Mouse (Mus musculus) CH12.LX (cell line): ENCODE data around the gene Adra1b. TPM values are rescaled to one million over a fixed set of nuclear protein-coding genes. Genes with fewer than 3 reads are reported as not detected.
A peak's percentile ranks its signal among the peaks of the same experiment; 100 is the strongest.

ENCODE experiments used
- DNase-seq: peaks from one replicate; pipeline ENCODE4 v3.0.0-alpha.2; 2013; ENCODE audit errors: extremely low read depth
- H3K27ac ChIP-seq: 2 replicates; pipeline ENCODE4 v1.5.1; 2012; ENCODE audit warnings: low read depth, mild to moderate bottlenecking, control low read depth, moderate library complexity; ENCODE audit not compliant: insufficient read depth
- H3K27me3 ChIP-seq: replicated peaks from 2 replicates; pipeline ENCODE3; 2012; ENCODE audit warnings: inconsistent platforms
- H3K36me3 ChIP-seq, 2 experiments: replicated peaks in 1 of 2; 2 replicates each; pipeline versions ENCODE3 to v1.6.1; 2012; ENCODE audit warnings: inconsistent platforms in 1 of 2, low read length in 1 of 2, mild to moderate bottlenecking in 1 of 2, mixed read lengths in 1 of 2, moderate library complexity in 1 of 2; ENCODE audit not compliant: control insufficient read depth in 1 of 2, insufficient read depth in 1 of 2
- H3K4me1 ChIP-seq, 2 experiments: 2 replicates each; pipeline ENCODE4 v1.6.1; 2012; ENCODE audit warnings: inconsistent platforms in 1 of 2, moderate library complexity in 1 of 2; ENCODE audit not compliant: insufficient read depth in 2 of 2, control insufficient read depth in 1 of 2
- H3K4me2 ChIP-seq: 2 replicates; pipeline ENCODE4 v1.6.1; 2012; ENCODE audit warnings: low read depth, mild to moderate bottlenecking, control low read depth; ENCODE audit not compliant: poor library complexity, insufficient read depth, severe bottlenecking
- H3K4me3 ChIP-seq, 3 experiments: fragments of 150-350 bp in 1 of 3; sonication (generic) in 1 of 3; replicated peaks in 1 of 3; 2 replicates each; pipeline versions ENCODE3 to v1.5.1; 2011 to 2012; ENCODE audit warnings: low read depth in 2 of 3, low read length in 2 of 3, mild to moderate bottlenecking in 2 of 3, moderate library complexity in 2 of 3, control low read depth in 1 of 3, improper control_type of control experiment in 1 of 3, inconsistent platforms in 1 of 3, mixed read lengths in 1 of 3; ENCODE audit not compliant: poor library complexity in 1 of 3
- H3K79me2 ChIP-seq: replicated peaks from 2 replicates; pipeline ENCODE4 v1.6.1; 2012; ENCODE audit warnings: mild to moderate bottlenecking, moderate library complexity; ENCODE audit not compliant: control insufficient read depth, poor library complexity, insufficient read depth, severe bottlenecking; ENCODE audit errors: extremely low read depth
- H3K9ac ChIP-seq: 2 replicates; pipeline ENCODE4 v1.6.1; 2012; ENCODE audit warnings: low read depth, mild to moderate bottlenecking, control low read depth, moderate library complexity; ENCODE audit not compliant: insufficient read depth
- H3K9me3 ChIP-seq: replicated peaks from 2 replicates; pipeline ENCODE3; 2012; ENCODE audit warnings: low read length, inconsistent platforms, mixed read lengths
- BHLHE40 ChIP-seq: IDR thresholded peaks from 2 replicates; pipeline ENCODE4 v1.6.1; 2011; ENCODE audit warnings: mild to moderate bottlenecking, low read depth, low read length, improper control_type of control experiment
- CHD1 ChIP-seq: IDR thresholded peaks from 2 replicates; pipeline ENCODE4 v1.6.1; 2012; ENCODE audit warnings: low read depth, low read length, improper control_type of control experiment, inconsistent platforms
- CHD2 ChIP-seq: IDR thresholded peaks from 2 replicates; pipeline ENCODE4 v1.6.1; 2011; ENCODE audit warnings: low read length, improper control_type of control experiment
- CTCF ChIP-seq, 2 experiments: IDR thresholded peaks in 1 of 2; conservative IDR thresholded peaks in 1 of 2; 2 replicates each; pipeline ENCODE4 v1.5.1; 2011 to 2012; ENCODE audit warnings: low read depth in 2 of 2, low read length in 2 of 2, improper control_type of control experiment in 1 of 2, inconsistent platforms in 1 of 2, mild to moderate bottlenecking in 1 of 2, moderate library complexity in 1 of 2
- E2F4 ChIP-seq: IDR thresholded peaks from 2 replicates; pipeline ENCODE4 v1.6.1; 2011; ENCODE audit warnings: low read depth, low read length, improper control_type of control experiment; ENCODE audit not compliant: insufficient replicate concordance
- ELF1 ChIP-seq: IDR thresholded peaks from 2 replicates; pipeline ENCODE4 v1.6.1; 2014; ENCODE audit warnings: low read depth, mild to moderate bottlenecking, inconsistent platforms, low read length, improper control_type of control experiment
- EP300 ChIP-seq: IDR thresholded peaks from 2 replicates; pipeline ENCODE4 v1.6.1; 2011; ENCODE audit warnings: low read length, improper control_type of control experiment
- ETS1 ChIP-seq: conservative IDR thresholded peaks from 2 replicates; pipeline ENCODE4 v1.6.1; 2012; ENCODE audit warnings: low read depth, mild to moderate bottlenecking, inconsistent platforms, low read length, improper control_type of control experiment, moderate library complexity
- GABPA ChIP-seq: IDR thresholded peaks from 2 replicates; pipeline ENCODE4 v1.6.1; 2012; ENCODE audit warnings: low read depth, low read length, improper control_type of control experiment, inconsistent platforms; ENCODE audit not compliant: insufficient replicate concordance
- HCFC1 ChIP-seq: IDR thresholded peaks from 2 replicates; pipeline ENCODE4 v1.6.1; 2012; ENCODE audit warnings: low read depth, mild to moderate bottlenecking, inconsistent platforms, low read length, improper control_type of control experiment
- IRF4 ChIP-seq: IDR thresholded peaks from 2 replicates; pipeline ENCODE4 v1.6.1; 2014; ENCODE audit warnings: low read depth, mild to moderate bottlenecking, inconsistent platforms, low read length, improper control_type of control experiment
- JUN ChIP-seq: IDR thresholded peaks from 2 replicates; pipeline ENCODE4 v1.6.1; 2011; ENCODE audit warnings: low read depth, mild to moderate bottlenecking, low read length, improper control_type of control experiment, moderate library complexity; ENCODE audit not compliant: insufficient read depth
- JUND ChIP-seq: conservative IDR thresholded peaks from 2 replicates; pipeline ENCODE4 v1.6.1; 2011; ENCODE audit warnings: low read depth, low read length, improper control_type of control experiment
- KAT2A ChIP-seq: IDR thresholded peaks from 2 replicates; pipeline ENCODE4 v1.6.1; 2012; ENCODE audit warnings: low read length, improper control_type of control experiment, inconsistent platforms; ENCODE audit not compliant: insufficient replicate concordance
- MAX ChIP-seq: IDR thresholded peaks from 2 replicates; pipeline ENCODE4 v1.6.1; 2011; ENCODE audit warnings: low read length, improper control_type of control experiment
- MAZ ChIP-seq: IDR thresholded peaks from 2 replicates; pipeline ENCODE4 v1.6.1; 2012; ENCODE audit warnings: low read depth, mild to moderate bottlenecking, inconsistent platforms, low read length, improper control_type of control experiment, moderate library complexity
- MEF2A ChIP-seq: IDR thresholded peaks from 2 replicates; pipeline ENCODE4 v1.6.1; 2014; ENCODE audit warnings: low read depth, mild to moderate bottlenecking, inconsistent platforms, low read length, improper control_type of control experiment, borderline replicate concordance
- MXI1 ChIP-seq: IDR thresholded peaks from 2 replicates; pipeline ENCODE4 v1.6.1; 2011; ENCODE audit warnings: mild to moderate bottlenecking, low read depth, low read length, improper control_type of control experiment
- MYC ChIP-seq: IDR thresholded peaks from 2 replicates; pipeline ENCODE4 v1.6.1; 2011; ENCODE audit warnings: low read depth, mild to moderate bottlenecking, improper control_type of control experiment, low read length
- NELFE ChIP-seq: IDR thresholded peaks from 2 replicates; pipeline ENCODE4 v1.6.1; 2011; ENCODE audit warnings: low read depth, low read length, improper control_type of control experiment
- NRF1 ChIP-seq: IDR thresholded peaks from 2 replicates; pipeline ENCODE4 v1.6.1; 2014; ENCODE audit warnings: low read depth, mild to moderate bottlenecking, inconsistent platforms, low read length, improper control_type of control experiment, moderate library complexity
- PAX5 ChIP-seq: IDR thresholded peaks from 2 replicates; pipeline ENCODE4 v1.6.1; 2012; ENCODE audit warnings: low read length, inconsistent platforms, mixed read lengths
- POLR2A ChIP-seq: IDR thresholded peaks from 2 replicates; pipeline ENCODE4 v1.6.1; 2011; ENCODE audit warnings: low read depth, mild to moderate bottlenecking, improper control_type of control experiment, low read length
- POLR2AphosphoS2 ChIP-seq: IDR thresholded peaks from 2 replicates; pipeline ENCODE4 v1.6.1; 2011; ENCODE audit warnings: low read depth, low read length, improper control_type of control experiment
- RAD21 ChIP-seq: IDR thresholded peaks from 2 replicates; pipeline ENCODE4 v1.6.1; 2011; ENCODE audit warnings: low read depth, mild to moderate bottlenecking, low read length, improper control_type of control experiment, moderate library complexity
- RCOR1 ChIP-seq: conservative IDR thresholded peaks from 2 replicates; pipeline ENCODE4 v1.6.1; 2012; ENCODE audit warnings: low read depth, mild to moderate bottlenecking, inconsistent platforms, low read length, improper control_type of control experiment
- SIN3A ChIP-seq: IDR thresholded peaks from 2 replicates; pipeline ENCODE4 v1.6.1; 2012; ENCODE audit warnings: low read length, improper control_type of control experiment, inconsistent platforms
- SMC3 ChIP-seq: IDR thresholded peaks from 2 replicates; pipeline ENCODE4 v1.6.1; 2011; ENCODE audit warnings: low read depth, low read length, improper control_type of control experiment
- TBP ChIP-seq: conservative IDR thresholded peaks from 2 replicates; pipeline ENCODE4 v1.6.1; 2011; ENCODE audit warnings: low read depth, low read length, improper control_type of control experiment
- TCF12 ChIP-seq: IDR thresholded peaks from 2 replicates; pipeline ENCODE4 v1.6.1; 2014; ENCODE audit warnings: low read depth, mild to moderate bottlenecking, inconsistent platforms, low read length, improper control_type of control experiment
- UBTF ChIP-seq: IDR thresholded peaks from 2 replicates; pipeline ENCODE4 v1.6.1; 2012; ENCODE audit warnings: low read depth, mild to moderate bottlenecking, inconsistent platforms, low read length, improper control_type of control experiment, moderate library complexity
- USF1 ChIP-seq: IDR thresholded peaks from 2 replicates; pipeline ENCODE4 v1.6.1; 2014; ENCODE audit warnings: low read depth, mild to moderate bottlenecking, inconsistent platforms, low read length, improper control_type of control experiment
- USF2 ChIP-seq: conservative IDR thresholded peaks from 2 replicates; pipeline ENCODE4 v1.6.1; 2011; ENCODE audit warnings: low read depth, low read length, improper control_type of control experiment
- ZC3H11A ChIP-seq: IDR thresholded peaks from 2 replicates; pipeline ENCODE4 v1.6.1; 2012; ENCODE audit warnings: low read depth, mild to moderate bottlenecking, inconsistent platforms, low read length, improper control_type of control experiment
- ZKSCAN1 ChIP-seq: IDR thresholded peaks from 2 replicates; pipeline ENCODE4 v1.6.1; 2012; ENCODE audit warnings: low read depth, inconsistent platforms, low read length, improper control_type of control experiment, borderline replicate concordance
- ZMIZ1 ChIP-seq: IDR thresholded peaks from 2 replicates; pipeline ENCODE4 v1.6.1; 2012; ENCODE audit warnings: low read depth, mild to moderate bottlenecking, inconsistent platforms, low read length, improper control_type of control experiment
- ZNF384 ChIP-seq: IDR thresholded peaks from 2 replicates; pipeline ENCODE4 v1.6.1; 2012; ENCODE audit warnings: low read depth, low read length, improper control_type of control experiment, inconsistent platforms
- dilution Hi-C: fragments of 300-500 bp; cut with MboI; formaldehyde crosslinking; loops from 2 replicates; pipeline ENCODE4 v1.14.3; 2020; ENCODE audit warnings: low sequenced_read_pairs; ENCODE audit not compliant: extremely low pct_unique_long_range_greater_than_20kb, extremely low pct_ligation_motif_present
- in situ Hi-C: fragments of 300-500 bp; cut with MboI; formaldehyde crosslinking; loops from 3 replicates; pipeline ENCODE4 v1.14.3; 2019; ENCODE audit warnings: low sequenced_read_pairs, low pct_ligation_motif_present, low pct_unique_long_range_greater_than_20kb, mixed read lengths
- polyA plus RNA-seq: library from polyadenylated mRNA; unstranded; fragments of >175 nt; gene quantifications from 2 replicates; pipeline ENCODE4 v1.2.1, GENCODE M21; 2012; ENCODE audit warnings: low read depth; ENCODE audit not compliant: insufficient read length
- total RNA-seq, 2 experiments: library from RNA; depleted of rRNA; stranded (reverse); fragments of 300-350 nt in 1 of 2; fragments of >200 nt in 1 of 2; gene quantifications; 2 replicates each; pipeline ENCODE4 v1.2.3; 2012 to 2014

Gene Adra1b
- total and polyA plus RNA-seq, 3 experiments: not detected

- no peaks in the 10 kb centered on the region for H3K9me3 ChIP-seq
- DNase-seq: peak; percentile 100
- H3K9ac ChIP-seq: peak within 1 kb of the TSS; percentile 70
- H3K4me1 ChIP-seq: peaks cover 4 to 23% of the 10 kb centered on the region in 2 experiments; a peak in 3 of 4 replicates
- dilution Hi-C loops (no loop called here), in situ Hi-C loops (no loop called here)
- H3K79me2 ChIP-seq: peaks cover 24% of the 10 kb centered on the region
- peaks cover 24 to 28% of the 10 kb centered on the region in 2 experiments for H3K36me3 ChIP-seq
- peaks cover 3% of the 10 kb centered on the region for H3K27me3 ChIP-seq
- peak within 1 kb of the TSS; percentile 66 to 86 (median 76) for H3K4me3 ChIP-seq
- peak within 1 kb of the TSS; percentile 18 for H3K27ac ChIP-seq
- peak within 1 kb of the TSS; percentile 84 for H3K4me2 ChIP-seq
- TF ChIP-seq KAT2A: peak; percentile 97
- no peak; the same call in 1 of the 2 replicates for TF ChIP-seq ETS1
- TF ChIP-seq IRF4: peak; percentile 63
- TF ChIP-seq CHD1: no peak
- peak; percentile 91; the same call in 1 of the 2 replicates for TF ChIP-seq POLR2AphosphoS2
- no peak for TF ChIP-seq SMC3
- TF ChIP-seq RCOR1: 0 out of 2 replicates have a peak, but pooled peaks have one; percentile 2
- TF ChIP-seq ZMIZ1: peak; percentile 65
- TF ChIP-seq E2F4: peak; percentile 81; the same call in 1 of the 2 replicates
- TF ChIP-seq ZKSCAN1: no peak
- no peak for TF ChIP-seq PAX5
- TF ChIP-seq HCFC1: peak; percentile 97
- peak; percentile 21; the same call in 1 of the 2 replicates for TF ChIP-seq USF1
- peak; percentile 90 for TF ChIP-seq JUND
- TF ChIP-seq ZNF384: no peak
- TF ChIP-seq GABPA: peak; percentile 96
- peak; percentile 34; the same call in 1 of the 2 replicates for TF ChIP-seq UBTF
- peak; percentile 90 for TF ChIP-seq TBP
- no peak for TF ChIP-seq MYC
- no peak for TF ChIP-seq EP300
- TF ChIP-seq USF2: no peak
- TF ChIP-seq SIN3A: peak; percentile 82; the same call in 1 of the 2 replicates
- peak; percentile 36; the same call in 1 of the 2 replicates for TF ChIP-seq MEF2A
- TF ChIP-seq CTCF (conservative IDR thresholded peaks at IDR 0.05 in 1 of 2, IDR thresholded peaks at IDR 0.05 in 1 of 2; ENCODE audit: low read depth in 2 of 2, low read length in 2 of 2): no peak
- no peak for TF ChIP-seq ZC3H11A
- peak; percentile 78; the same call in 1 of the 2 replicates for TF ChIP-seq MXI1
- peak; percentile 93 for TF ChIP-seq CHD2
- no peak; the same call in none of the 2 replicates for TF ChIP-seq MAX
- TF ChIP-seq ELF1: peak; percentile 98
- peak; percentile 65; the same call in 1 of the 2 replicates for TF ChIP-seq BHLHE40
- TF ChIP-seq NELFE: peak; percentile 95
- no peak for TF ChIP-seq MAZ
- TF ChIP-seq NRF1: peak; percentile 42; the same call in 1 of the 2 replicates
- peak; percentile 89 for TF ChIP-seq TCF12
- peak; percentile 99 for TF ChIP-seq POLR2A
- no peak for TF ChIP-seq RAD21
- peak; percentile 81 for TF ChIP-seq JUN
Measured at GRCm38 (mm10) chr11:43747233-43748226, 153.5 kb downstream of the Adra1b start, which contains the start of gene Ttc1. TSS of gene Ttc1 (minus strand) at chr11:43748008.
